Mouse (Mus musculus): ENCODE measurements around the gene 2610528A11Rik. TPM values are rescaled to one million over a fixed set of nuclear protein-coding genes. Genes with fewer than 3 reads are reported as not detected.

Gene 2610528A11Rik
- total and polyA plus RNA-seq, 3 experiments, result 0.14 TPM; not detected in 2

- no peaks in the 10 kb centered on the region for H3K4me1 ChIP-seq (ENCODE audit: control insufficient read depth in 1 of 2, insufficient read depth in 2 of 2, low read length in 2 of 2)
- TF ChIP-seq BHLHE40 (IDR thresholded peaks at IDR 0.05; ENCODE audit: borderline replicate concordance, low read depth, low read length) (no peak), TCF12 (IDR thresholded peaks at IDR 0.05; ENCODE audit: low read depth, low read length) (no peak), USF2 (IDR thresholded peaks at IDR 0.05; ENCODE audit: borderline replicate concordance in 1 of 2, insufficient read depth in 1 of 2, low read depth in 1 of 2, low read length in 2 of 2) (no peak), NELFE (IDR thresholded peaks at IDR 0.05; ENCODE audit: low read depth, low read length) (no peak), KAT2A (conservative IDR thresholded peaks at IDR 0.05; ENCODE audit: low read depth, low read length) (no peak), RAD21 (IDR thresholded peaks at IDR 0.05; ENCODE audit: low read depth, low read length) (no peak), GATA1 (IDR thresholded peaks at IDR 0.05; ENCODE audit: low read depth, low read length) (no peak), MEF2A (IDR thresholded peaks at IDR 0.05; ENCODE audit: extremely low read depth, insufficient replicate concordance, low read depth, low read length, poor library complexity, severe bottlenecking) (no peak), GABPA (IDR thresholded peaks at IDR 0.05; ENCODE audit: low read depth, low read length) (no peak), MAFK (IDR thresholded peaks at IDR 0.05; ENCODE audit: borderline replicate concordance, low read depth, low read length) (no peak), E2F4 (IDR thresholded peaks at IDR 0.05; ENCODE audit: borderline replicate concordance, low read depth, low read length) (no peak), JUND (IDR thresholded peaks at IDR 0.05; ENCODE audit: low read depth, low read length) (no peak), TAL1 (IDR thresholded peaks at IDR 0.05; ENCODE audit: low read length) (no peak), ZC3H11A (IDR thresholded peaks at IDR 0.05; ENCODE audit: low read depth, low read length) (no peak), ETS1 (IDR thresholded peaks at IDR 0.05; ENCODE audit: low read depth, low read length) (no peak), MYB (IDR thresholded peaks at IDR 0.05; ENCODE audit: low read depth, low read length) (no peak)
- H3K4me3 ChIP-seq (ENCODE audit: control insufficient read depth in 1 of 2, insufficient read depth in 1 of 2, low read depth in 2 of 2, low read length in 2 of 2), result no peak overlapping the region
- no peaks in the 10 kb centered on the region for H3K9me3 ChIP-seq (replicated peaks; ENCODE audit: insufficient read depth, low read length)
- H3K36me3 ChIP-seq (ENCODE audit: control insufficient read depth in 1 of 2, insufficient read depth in 2 of 2, low read length in 2 of 2), result no peaks in the 10 kb centered on the region
- no peak for DNase-seq (ENCODE audit: low read depth, low spot score)
- no peaks in the 10 kb centered on the region for H3K79me2 ChIP-seq (ENCODE audit: control insufficient read depth, insufficient read depth, low read length, poor library complexity)
- H3K9ac ChIP-seq (ENCODE audit: control insufficient read depth, low read depth, low read length, poor library complexity, severe bottlenecking), result no peak overlapping the region
- no peak overlapping the region for H3K27ac ChIP-seq (ENCODE audit: control insufficient read depth, low read depth, low read length)
- no peaks in the 10 kb centered on the region for H3K27me3 ChIP-seq (ENCODE audit: control insufficient read depth in 1 of 2, insufficient read depth in 2 of 2, low read length in 2 of 2)
Measured at GRCm38 (mm10) chr14:37104747-37105146, 9.1 kb downstream of the 2610528A11Rik start.

GRCm38 (mm10) chr14:37102484-37102883 lies 11.3 kb downstream of the 2610528A11Rik start:
- no peak for TF ChIP-seq POLR2AphosphoS2 (IDR thresholded peaks at IDR 0.05; ENCODE audit: low read length)
- no peak for TF ChIP-seq E2F4 (IDR thresholded peaks at IDR 0.05; ENCODE audit: borderline replicate concordance, low read depth, low read length)
- TF ChIP-seq MXI1 (IDR thresholded peaks at IDR 0.05; ENCODE audit: low read depth, low read length), result no peak
- no peak for TF ChIP-seq USF2 (IDR thresholded peaks at IDR 0.05; ENCODE audit: borderline replicate concordance in 1 of 2, insufficient read depth in 1 of 2, low read depth in 1 of 2, low read length in 2 of 2)
- TF ChIP-seq EP300 (IDR thresholded peaks at IDR 0.05; ENCODE audit: low read depth in 1 of 2, low read length in 2 of 2), result no peak
- TF ChIP-seq ETS1 (IDR thresholded peaks at IDR 0.05; ENCODE audit: low read depth, low read length), result no peak
- TF ChIP-seq MAZ (IDR thresholded peaks at IDR 0.05; ENCODE audit: low read depth, low read length), result no peak
- TF ChIP-seq NRF1 (IDR thresholded peaks at IDR 0.05; ENCODE audit: insufficient read depth, low read depth, low read length, poor library complexity, severe bottlenecking), result no peak
- no peak for TF ChIP-seq RCOR1 (IDR thresholded peaks at IDR 0.05; ENCODE audit: low read depth, low read length)
- TF ChIP-seq ZKSCAN1 (IDR thresholded peaks at IDR 0.05; ENCODE audit: low read depth, low read length), result no peak
- no peaks in the 10 kb centered on the region for H3K79me2 ChIP-seq (ENCODE audit: control insufficient read depth, insufficient read depth, low read length, poor library complexity)
- no peak overlapping the region for H3K9ac ChIP-seq (ENCODE audit: control insufficient read depth, low read depth, low read length, poor library complexity, severe bottlenecking)
- no peaks in the 10 kb centered on the region for H3K36me3 ChIP-seq (ENCODE audit: control insufficient read depth in 1 of 2, insufficient read depth in 2 of 2, low read length in 2 of 2)
- DNase-seq (ENCODE audit: low read depth, low spot score), result no peak
- no peaks in the 10 kb centered on the region for H3K4me1 ChIP-seq (ENCODE audit: control insufficient read depth in 1 of 2, insufficient read depth in 2 of 2, low read length in 2 of 2)
- no peaks in the 10 kb centered on the region for H3K27me3 ChIP-seq (ENCODE audit: control insufficient read depth in 1 of 2, insufficient read depth in 2 of 2, low read length in 2 of 2)
- H3K9me3 ChIP-seq (replicated peaks; ENCODE audit: insufficient read depth, low read length), result no peaks in the 10 kb centered on the region
- no peak overlapping the region for H3K4me3 ChIP-seq (ENCODE audit: control insufficient read depth in 1 of 2, insufficient read depth in 1 of 2, low read depth in 2 of 2, low read length in 2 of 2)
- H3K27ac ChIP-seq (ENCODE audit: control insufficient read depth, low read depth, low read length), result no peak overlapping the region

Measured in MEL (cell line).